Mouse (Mus musculus): Measurements from ENCODE around the gene Mark2. TPM values are rescaled to one million over a fixed set of nuclear protein-coding genes. Genes with fewer than 3 reads are reported as not detected.

Mark2 gene
- 86.8 and 104 TPM in 2 replicates for polyA plus RNA-seq (2012; rRNA removed)

GRCm38 (mm10) chr19:7341512-7342397 lies at the start of gene Mark2:
Mark2 (minus strand) TSS chr19:7341860.

DNA sequence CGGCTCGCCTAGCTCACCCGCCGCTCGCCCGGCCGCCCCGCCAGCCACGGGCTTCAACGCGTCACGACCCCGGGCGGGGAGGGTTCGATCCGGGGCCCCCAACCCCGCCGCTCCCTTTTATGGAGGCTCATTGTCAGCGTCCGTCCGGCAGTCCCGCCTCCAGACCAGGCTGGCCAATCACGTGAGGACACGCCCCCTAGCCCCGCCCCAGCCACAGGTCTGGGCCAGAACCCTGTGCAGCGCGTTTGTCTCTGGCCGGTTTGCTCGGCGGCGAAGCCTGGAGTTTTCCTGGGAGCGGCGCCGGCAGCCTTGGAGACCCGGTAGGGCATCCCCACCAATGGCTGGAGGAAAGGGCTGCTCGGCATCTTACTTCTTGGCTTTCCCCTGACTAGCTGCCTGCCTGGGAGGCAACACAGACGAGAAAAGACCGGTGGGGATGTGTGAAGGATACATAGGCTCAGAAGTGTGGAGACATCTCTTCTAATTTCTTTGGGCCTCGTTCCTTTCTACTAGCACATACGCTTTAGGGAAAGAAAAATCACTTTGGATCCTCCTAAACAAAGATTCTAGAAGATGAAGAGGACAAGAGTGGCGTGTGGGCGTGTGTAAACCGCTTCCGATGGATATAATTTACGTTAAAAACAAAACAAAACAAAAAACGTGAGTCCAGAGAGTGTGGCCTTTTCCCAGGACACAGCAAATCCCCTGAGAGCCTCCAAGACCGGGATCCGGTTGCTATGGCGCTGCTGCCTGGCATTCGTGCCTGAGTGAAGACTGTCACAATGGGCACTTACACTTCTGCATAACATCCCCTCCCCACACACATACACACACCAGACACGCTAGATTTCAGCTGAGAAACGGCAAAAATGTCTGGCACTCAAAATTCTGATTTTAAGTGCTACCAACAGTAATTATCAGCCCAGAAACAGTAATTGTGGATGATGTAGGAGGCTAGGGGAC lies 41.5 kb upstream of the Mark2 start, which contains the start of gene Spindoc:
Gene Spindoc (minus strand): TSS at position 92 of the 963 bp plus-strand sequence.

DNA sequence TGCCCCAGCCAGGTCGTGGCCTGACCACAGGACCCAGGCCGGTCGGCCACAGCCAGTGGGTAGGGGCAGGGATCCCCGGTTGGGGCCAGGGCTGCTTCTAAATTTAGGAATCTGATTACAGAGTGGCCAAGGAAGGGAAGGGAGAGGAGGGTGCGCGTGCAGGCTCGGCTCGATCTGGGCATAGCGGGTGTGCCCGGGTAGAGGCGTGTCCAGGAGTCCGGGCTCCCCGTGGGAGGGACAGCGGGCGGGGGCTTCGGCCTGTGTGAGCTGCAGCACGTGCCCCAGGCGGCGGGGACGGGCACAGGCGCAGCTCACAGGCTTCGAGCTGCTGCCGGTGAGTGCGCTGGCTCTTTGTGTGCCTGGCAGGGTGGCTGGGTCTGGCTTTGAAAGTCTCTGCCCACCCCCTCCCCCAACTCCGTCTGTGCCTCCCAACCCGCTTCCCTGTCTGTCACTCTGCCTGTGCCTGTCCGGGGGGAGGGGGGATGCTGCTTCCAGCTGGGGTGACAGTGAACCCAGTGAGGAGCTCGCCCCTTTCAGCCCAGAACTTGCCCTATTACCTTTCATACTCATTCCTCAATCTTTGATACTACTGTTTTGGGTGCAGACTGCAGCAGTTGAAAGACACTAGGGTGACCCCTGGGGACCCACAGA lies 74.4 kb downstream of the Mark2 start, which contains the start of gene Rcor2:
Gene Rcor2 (plus strand): TSS at position 235 of the 651 bp plus-strand sequence.

DNA sequence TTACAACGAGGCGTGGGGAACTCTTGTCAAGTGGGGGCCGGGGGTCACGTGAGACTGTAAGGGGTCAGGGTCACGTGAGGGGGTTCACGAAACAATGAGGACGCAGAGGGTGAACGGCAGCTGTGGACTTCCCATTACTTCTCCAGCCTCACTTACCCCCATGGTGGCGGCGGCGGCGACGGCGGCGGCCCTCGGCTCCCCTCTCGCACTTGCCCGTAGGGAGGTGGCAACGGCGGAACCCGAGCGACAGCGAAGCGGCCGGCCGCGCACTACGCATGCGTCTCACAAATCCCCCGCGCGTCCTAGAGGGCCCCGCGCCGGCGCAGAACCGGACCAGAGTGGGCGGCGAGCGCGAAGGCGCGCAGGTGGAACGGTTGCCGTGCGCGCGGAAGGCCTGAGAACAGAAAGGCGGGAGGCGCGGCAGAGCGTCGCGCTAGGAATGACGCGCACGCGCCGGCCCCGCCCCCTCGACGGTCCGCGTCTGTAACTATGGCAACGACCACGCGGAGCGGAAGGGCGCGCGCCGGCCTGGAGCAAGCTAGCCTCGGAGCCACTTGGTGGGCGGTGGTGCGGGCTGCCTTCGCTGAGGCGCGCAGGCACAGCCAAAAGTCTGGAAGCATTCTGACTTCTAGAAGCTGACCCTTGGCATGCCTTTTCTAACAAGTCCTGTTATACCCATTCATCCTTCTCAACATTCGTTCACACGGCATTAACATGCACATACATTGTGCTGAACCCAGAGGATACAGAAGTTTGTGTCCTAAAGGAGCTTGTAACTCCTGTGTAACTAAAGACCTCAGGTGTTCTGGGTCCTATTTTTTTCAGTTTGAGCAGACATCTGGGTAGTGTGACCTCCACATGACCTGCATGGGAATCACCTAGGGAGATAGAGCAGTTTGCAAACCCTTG lies 100.6 kb downstream of the Mark2 start, which contains the start of gene Naa40:
Gene Naa40 (minus strand): TSS at position 402 of the 909 bp plus-strand sequence.

Other genes starting within 250 kb of the Mark2 start
- 5.2 and 5.6 TPM in 2 replicates for gene Flrt1, start 236.1 kb downstream of the Mark2 start, polyA plus RNA-seq (2012; rRNA removed)
- gene Otub1, start 135.5 kb downstream of the Mark2 start, polyA plus RNA-seq (2012; rRNA removed) = 174 and 216 TPM in 2 replicates
- gene Cox8a, start 124.2 kb downstream of the Mark2 start, polyA plus RNA-seq (2012; rRNA removed) = 2,339 and 2,765 TPM in 2 replicates
- 25.1 and 35.6 TPM in 2 replicates for gene Naa40, start 100.7 kb downstream of the Mark2 start, polyA plus RNA-seq (2012; rRNA removed)
- 12.9 and 15.4 TPM in 2 replicates for gene Rcor2, start 74.5 kb downstream of the Mark2 start, polyA plus RNA-seq (2012; rRNA removed)
- gene Spindoc, start 41.1 kb upstream of the Mark2 start, polyA plus RNA-seq (2012; rRNA removed) = 32.1 and 32.4 TPM in 2 replicates
- 95.8 and 138 TPM in 2 replicates for gene 2700081O15Rik, start 75.8 kb upstream of the Mark2 start, polyA plus RNA-seq (2012; rRNA removed)
- 117 and 119 TPM in 2 replicates for gene Rtn3, start 141.4 kb upstream of the Mark2 start, polyA plus RNA-seq (2012; rRNA removed)
- 15.3 and 16.5 TPM in 2 replicates for gene Atl3, start 152.2 kb upstream of the Mark2 start, polyA plus RNA-seq (2012; rRNA removed)
- 21.1 and 22.9 TPM in 2 replicates for gene Pla2g16, start 215.6 kb upstream of the Mark2 start, polyA plus RNA-seq (2012; rRNA removed)

Measured in ovary, adult 2 months (tissue).